Mouse (Mus musculus) layer of hippocampus, postnatal 14 days (tissue): ENCODE results near the gene Gtf2h1. TPM values are rescaled to one million over a fixed set of nuclear protein-coding genes. Genes with fewer than 3 reads are reported as not detected.
A peak's percentile ranks its signal among the peaks of the same experiment; 100 is the strongest.
"Not testable (repeated sequence)": the region's sequence is repeated elsewhere in the genome, so short reads cannot be mapped to it uniquely, and the experiment has no call there.

Experiments used
- DNase-seq, 2 experiments: peaks; one replicate each; pipeline ENCODE4 v3.0.0; 2021 to 2022; ENCODE audit warnings: low spot score in 2 of 2, mixed read lengths in 1 of 2
- long read RNA-seq, 2 experiments: library from polyadenylated mRNA; stranded (forward); transcript quantifications; one replicate each; pipeline ENCODE4 v2.0.0; 2021
- total RNA-seq, 2 experiments: library from RNA; stranded (reverse); gene quantifications; 2 replicates each; pipeline ENCODE4 v1.2.3; 2021

Gtf2h1 gene
- total RNA-seq: 10 to 100 TPM; 34.3 to 41.6 TPM
- long read RNA-seq, experiment 1, transcript Gtf2h1-201 (15 exons, 2,736 nt): major isoform, 22 of 28 reads
- long read RNA-seq, experiment 1, partial matches to known transcripts: 2 of 28 reads
- long read RNA-seq, experiment 1, other reads (novel, unspliced or antisense): 4 of 28 reads
- long read RNA-seq, experiment 2, transcript Gtf2h1-201 (15 exons, 2,736 nt): major isoform, 37 of 44 reads
- long read RNA-seq, experiment 2, partial matches to known transcripts: 2 of 44 reads
- long read RNA-seq, experiment 2, other reads (novel, unspliced or antisense): 5 of 44 reads

DNA sequence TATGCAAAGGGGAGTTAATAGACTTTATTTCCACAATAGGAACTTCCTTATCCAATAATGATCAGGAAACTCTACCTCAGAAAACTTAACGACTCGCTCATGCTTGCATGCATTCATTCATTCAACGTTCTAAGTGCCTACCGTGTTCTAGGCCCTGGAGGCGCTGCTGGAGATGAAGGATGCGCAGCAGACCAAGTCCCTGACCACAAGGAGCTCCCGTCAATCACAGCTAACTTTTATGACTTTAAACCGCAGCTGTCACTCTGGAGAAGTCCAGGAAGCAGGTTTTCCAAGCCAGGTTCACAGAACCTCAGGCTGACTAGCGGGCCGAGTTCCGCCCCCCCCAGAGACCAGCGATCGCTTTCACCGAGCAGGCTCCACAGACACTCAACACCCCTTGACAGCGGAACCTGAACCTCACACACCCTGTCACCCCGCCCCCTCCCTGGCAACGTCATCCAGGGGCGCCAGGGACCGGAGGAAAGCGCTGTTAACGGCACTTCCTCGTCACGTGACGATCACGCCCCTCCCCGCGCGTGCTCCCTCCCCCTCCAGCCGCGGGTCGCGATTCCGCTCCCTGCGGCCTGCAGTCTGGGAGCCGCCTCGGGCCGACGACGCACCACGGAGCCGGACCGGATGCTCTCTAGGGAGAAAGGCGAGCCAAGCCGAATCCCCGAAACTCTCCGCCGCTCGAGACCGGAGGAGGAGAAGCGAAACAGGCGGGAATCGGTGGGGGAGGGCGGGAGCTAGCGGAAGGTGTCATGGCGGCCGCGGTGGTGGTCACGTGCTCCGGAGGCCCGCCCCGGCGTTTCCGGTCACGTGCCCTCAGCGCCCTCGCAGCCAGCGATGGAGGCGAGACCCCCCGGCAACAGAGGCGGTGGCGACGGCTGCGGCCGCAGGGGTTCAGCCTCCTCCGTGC, at the start of gene Gtf2h1, which contains the start of gene Hps5:
Gene Gtf2h1 (plus strand): TSS at position 817 of the 919 bp plus-strand sequence.
Gene Hps5 (minus strand): TSS at position 778 of the 919 bp plus-strand sequence.
- DNase-seq: peak; percentile 95 to 98

DNA sequence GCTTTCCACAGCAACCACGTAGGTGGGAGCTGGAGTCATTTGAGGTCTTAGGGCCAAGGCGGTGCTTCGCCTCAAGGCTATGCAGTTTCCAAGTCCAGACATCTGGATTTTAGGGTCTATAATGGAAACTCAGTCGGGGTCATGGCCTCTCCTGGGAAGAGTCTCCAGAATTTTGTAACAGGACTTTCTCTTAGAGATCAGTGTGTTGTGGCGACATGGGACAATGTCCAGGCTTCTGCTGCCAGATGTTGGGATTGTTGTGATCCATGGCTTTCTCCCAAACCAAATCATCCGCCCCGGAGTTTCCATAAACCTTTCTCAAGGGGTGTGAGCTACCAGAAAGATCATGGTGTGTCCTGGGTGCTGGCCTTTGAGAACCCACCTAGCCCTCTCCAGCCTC, 49.5 kb upstream of the Gtf2h1 start:
- no peak for DNase-seq

DNA sequence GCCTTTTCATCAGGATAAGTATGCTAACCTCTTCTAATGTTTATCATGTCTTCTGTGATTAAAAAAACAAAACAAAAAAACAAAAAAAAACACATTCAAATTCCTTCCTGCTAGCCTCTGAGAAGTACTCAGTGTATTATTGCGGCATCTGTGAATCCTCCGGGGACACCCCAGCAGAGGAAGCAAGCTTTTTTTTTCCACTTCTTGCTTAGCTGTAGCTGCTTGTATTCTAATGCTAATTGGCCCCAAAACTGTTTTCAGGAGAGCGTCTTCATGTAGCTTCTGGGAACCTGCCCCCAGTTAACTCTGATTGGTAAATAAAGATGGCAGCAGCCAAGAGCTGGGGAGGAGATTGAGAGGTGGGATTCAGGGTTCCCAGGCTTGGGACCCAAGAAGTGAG, 47.4 kb upstream of the Gtf2h1 start:
- DNase-seq: no peak

GRCm38 (mm10) chr7:46751490-46751889, 44.4 kb upstream of the Gtf2h1 start, which contains the start of gene Saa2:
Gene Saa2 (plus strand): TSS chr7:46751790.
- DNase-seq: no peak

DNA sequence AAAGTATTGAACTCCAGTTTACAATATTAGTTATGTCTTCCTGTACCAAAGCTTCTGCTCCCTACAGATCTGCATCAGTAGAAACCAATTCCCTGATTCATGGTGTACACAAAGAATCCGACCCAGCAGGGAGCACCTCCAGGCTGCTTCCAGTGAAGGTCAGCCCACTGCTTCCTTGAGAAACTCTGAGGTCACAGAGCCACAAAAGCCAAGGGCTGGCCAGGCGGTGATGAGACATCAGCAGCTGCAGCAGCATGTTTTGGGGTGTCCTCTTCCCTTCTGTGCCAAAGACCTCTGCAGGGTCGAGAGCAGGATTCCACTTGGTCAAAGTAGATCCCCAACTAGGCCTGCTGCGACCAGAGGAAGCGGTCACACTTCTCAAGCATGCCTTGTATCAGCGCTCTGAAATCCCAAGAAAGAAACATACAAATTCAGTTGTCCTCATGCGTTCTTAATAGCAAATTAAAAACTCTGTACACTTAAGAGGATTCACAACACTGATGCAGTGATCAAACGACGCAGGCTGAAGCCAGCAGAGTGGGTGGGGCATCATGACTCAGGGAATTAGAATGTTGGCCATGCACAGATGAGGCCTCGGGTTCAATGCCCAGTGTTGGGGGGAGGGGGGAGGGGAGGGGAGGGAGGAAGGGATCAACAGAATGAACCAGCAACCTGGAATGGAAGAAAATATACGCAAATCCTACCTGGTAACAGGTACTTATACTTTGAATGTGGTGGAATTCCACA, 34.7 kb upstream of the Gtf2h1 start:
- DNase-seq: no peak

GRCm38 (mm10) chr7:46762601-46763000, 33.3 kb upstream of the Gtf2h1 start:
- no peak for DNase-seq

- no peak for DNase-seq
These were observed 31.2 kb upstream of the Gtf2h1 start for GRCm38 (mm10) chr7:46764672-46765071.

GRCm38 (mm10) chr7:46767371-46767770, 28.5 kb upstream of the Gtf2h1 start:
- DNase-seq: no peak

- no peak for DNase-seq
These were observed 27.5 kb upstream of the Gtf2h1 start for GRCm38 (mm10) chr7:46768451-46768850.

- peak; percentile 14 to 29 for DNase-seq
These were observed 25.2 kb upstream of the Gtf2h1 start for GRCm38 (mm10) chr7:46770706-46771105.

DNA sequence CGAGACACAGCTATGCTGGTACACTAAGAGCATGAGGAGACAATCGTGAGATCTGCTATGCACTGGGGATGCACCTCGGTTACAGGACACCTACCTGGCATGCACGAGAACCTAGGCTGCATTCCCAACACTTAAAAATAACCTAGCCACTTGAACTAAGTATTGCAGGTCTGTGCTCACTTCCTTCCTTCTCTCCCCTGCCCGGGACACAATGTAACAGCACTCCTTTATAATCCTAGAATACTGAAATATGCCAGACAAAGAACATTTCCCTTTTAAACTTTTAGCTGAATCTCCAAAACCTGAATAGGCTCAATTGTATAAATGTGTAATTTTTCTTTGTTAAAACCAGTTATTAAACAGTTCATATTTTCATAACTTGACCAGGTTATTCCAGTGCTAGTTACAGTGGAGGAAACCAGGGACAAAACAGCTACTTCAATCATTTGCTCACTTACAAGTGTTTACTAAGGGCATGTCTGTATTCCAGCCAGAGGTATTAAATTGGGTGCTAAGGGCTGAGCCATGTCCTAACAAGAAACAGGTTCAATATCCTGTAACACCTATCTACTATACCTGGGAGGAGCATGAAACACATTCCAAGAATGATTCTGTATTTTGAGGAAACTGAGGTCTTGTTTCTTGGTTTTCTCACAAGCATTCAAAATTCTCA, 6.6 kb upstream of the Gtf2h1 start:
- no peak for DNase-seq

DNA sequence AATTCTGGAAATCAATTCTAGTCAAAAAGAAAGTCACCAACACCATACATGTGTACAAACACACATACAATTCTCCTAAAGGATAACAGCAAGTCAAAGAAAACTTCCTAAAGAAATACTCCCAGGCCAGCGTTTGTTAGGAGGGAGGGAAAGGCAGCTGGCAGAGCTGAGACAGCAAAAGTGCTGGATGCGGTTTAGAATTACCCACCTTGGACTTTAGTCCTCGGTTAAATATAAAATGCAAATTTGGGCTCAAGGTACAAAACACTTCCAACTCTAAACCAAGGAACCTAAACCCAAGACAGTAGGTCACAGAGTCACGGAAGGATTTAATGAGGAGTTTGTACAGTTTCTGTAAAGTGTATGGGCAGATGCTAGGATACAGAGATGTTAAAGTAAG, 2.0 kb upstream of the Gtf2h1 start:
- DNase-seq: no peak

GRCm38 (mm10) chr7:46796206-46796679, 340 bp downstream of the Gtf2h1 start:
- no peak for DNase-seq

- no peak for DNase-seq
These were observed 876 bp downstream of the Gtf2h1 start for GRCm38 (mm10) chr7:46796779-46797178.

- DNase-seq: no peak
These were observed 14.4 kb downstream of the Gtf2h1 start for GRCm38 (mm10) chr7:46810325-46810724.

DNA sequence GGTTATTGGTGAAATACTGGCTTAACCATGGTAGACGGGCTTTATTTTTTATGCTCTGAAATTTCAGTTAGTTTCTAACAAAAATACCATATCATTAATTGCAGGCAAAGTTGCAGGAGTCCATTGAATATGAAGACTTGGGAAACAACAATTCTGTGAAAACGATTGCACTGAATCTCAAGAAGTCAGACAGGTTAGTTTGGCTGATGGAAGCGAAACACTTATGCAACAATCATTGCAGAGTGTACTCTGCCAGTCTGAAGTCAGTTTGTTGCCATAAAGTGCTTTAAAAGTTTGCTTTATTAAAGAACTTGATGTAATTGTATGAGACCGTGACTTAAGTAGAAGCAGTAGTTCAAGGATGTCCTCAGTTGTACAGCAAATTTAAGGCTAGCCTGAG, 18.1 kb downstream of the Gtf2h1 start:
- no peak for DNase-seq

- not testable (repeated sequence) for DNase-seq
These were observed 25.2 kb downstream of the Gtf2h1 start for GRCm38 (mm10) chr7:46820876-46821632.

GRCm38 (mm10) chr7:46827046-46827802, 31.3 kb downstream of the Gtf2h1 start:
- DNase-seq: no peak

- DNase-seq: no peak
These were observed 31.9 kb downstream of the Gtf2h1 start for GRCm38 (mm10) chr7:46827803-46828184.
